Mouse (Mus musculus): ENCODE results near the gene Gm20388.

Gm20388 gene

DNA sequence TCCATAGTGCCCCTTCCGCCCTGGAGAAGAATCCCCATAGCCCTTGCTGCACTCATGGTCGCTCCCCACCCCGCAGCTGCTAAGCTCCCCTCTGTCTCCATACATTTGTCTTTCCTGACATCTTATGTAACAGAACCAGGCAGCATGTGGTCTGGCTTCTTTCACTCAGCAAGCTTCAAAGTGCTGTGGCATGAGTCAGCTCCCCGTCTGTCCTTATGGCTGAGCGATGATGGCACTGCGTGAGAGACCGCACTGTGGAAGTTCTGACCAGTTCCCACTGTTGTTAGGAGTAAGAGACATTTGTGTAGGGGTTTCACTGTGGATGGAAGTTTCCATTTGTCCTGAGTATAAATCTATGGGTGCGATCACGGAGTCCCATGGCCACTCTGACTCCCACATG is 2270.8 kb downstream of the Gm20388 start:
- DNase-seq: no peak

DNA sequence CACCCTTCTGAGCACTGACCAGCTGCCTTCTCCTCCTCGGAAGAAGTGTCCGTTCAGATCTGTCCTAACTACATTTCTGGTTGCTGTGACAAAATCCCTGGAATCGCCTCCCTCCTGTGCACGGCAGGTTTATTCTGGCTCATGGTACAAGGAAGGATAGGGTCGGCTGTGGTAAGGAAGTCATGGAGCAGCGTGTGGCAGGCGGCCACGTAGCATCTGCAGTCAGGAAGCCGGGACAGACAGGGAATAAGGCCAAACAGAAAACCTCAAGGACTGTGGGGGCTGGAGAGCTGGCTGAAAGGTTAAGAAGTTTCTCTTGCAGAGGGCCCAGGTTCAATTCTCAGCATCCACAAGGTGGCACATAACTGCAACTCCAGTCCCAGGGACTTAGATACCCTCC is 2271.3 kb downstream of the Gm20388 start:
- peak; percentile 45 for DNase-seq

DNA sequence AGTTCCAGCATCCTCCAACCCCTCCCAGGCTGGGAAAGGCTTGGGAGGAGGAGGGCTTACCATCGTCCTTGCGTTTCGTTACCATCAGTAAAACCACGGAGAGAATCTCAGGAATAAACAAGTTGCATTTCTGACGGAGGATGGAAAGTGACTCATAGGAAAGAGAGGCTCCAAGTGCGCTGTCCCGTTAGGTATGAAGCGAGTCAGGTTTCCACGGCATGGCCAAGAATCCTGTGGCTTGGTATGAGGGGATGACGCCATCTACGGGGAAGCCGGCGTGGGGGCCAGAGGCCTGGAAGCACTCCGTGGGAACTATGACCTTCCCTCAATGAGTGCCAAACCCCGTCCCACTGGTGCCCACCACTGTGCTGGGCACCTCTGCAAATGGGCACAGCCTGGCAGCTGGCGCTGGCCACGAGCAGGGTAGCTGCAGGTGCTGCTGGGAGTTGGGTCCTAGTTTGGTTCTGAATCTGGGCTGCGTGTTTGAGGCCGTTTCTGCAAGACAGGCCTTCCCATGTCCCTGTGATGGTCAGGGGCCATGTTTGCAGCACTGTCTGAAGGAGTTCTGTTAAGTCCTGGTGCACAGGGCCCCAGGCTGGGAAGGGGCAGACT is 2275.8 kb downstream of the Gm20388 start:
- no peak for DNase-seq

DNA sequence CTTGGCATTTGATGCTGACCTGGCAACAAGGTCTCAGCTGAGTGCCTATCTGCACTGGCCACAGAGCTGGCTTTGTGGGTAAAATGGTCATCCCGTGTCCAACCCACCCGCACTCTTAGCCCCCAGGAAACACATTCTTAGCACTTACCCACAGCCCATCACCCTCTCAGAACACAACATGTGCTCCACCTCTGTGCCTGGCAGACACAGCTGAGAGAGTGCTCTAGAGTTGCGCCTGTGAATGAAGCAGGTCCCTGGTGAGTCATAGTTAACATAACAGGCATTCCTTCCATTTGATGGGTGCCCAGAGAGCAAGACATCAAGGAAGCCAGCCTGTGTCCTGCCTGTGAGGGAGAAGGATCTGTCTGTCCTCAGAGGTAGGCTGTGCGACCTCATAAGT is 2276.6 kb downstream of the Gm20388 start:
- no peak for DNase-seq

DNA sequence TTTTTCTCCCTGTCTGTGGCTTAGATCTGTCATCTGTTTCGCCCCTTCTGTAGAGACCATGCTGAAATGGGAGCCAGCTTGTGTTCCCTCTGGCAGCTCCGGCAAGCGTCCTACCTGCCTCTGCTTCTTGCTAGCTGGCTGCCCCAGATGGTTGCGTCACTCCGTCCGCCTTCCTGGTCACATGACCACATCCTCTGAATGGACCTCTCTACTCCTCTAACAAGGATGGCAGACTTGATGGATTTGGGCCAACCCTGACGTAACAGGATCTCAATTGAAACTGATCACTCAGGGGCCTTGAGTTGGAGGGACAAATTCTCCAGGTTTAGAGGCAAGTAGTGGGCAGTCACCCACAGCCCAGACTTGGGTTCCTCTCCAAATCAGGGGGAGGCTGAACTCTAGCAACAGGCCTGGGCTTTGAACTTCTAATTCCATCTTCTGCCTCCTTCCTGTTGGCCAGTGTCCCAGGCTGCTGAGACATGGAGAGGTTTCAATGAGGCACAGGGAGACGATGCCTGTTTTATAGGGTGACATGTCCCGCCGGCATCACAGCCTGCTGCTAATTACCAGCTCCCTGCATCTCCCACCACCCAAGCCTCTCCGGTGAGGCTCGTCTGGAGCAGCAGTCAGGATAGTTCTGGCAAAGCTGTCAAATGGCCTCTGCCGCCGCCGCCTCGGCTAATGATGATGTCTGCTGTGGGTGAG is 2279.9 kb downstream of the Gm20388 start:
- DNase-seq: peak; percentile 46

DNA sequence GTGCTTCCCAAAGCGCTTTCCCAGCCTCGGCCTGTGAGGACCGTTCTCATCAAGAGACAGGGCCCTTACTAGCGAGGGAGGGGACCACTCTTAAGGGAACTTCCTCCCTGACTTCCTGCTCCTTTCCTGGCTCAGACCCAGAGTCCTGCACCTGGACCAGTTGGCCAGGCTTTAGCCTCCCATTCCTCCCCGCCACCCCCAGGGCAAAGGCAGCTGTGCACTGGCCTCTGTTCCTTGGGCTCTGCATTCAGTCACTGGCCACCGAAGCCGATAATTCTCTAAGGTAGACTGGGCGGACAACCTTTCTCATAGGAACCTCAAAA is 2280.4 kb downstream of the Gm20388 start:
- DNase-seq: no peak

DNA sequence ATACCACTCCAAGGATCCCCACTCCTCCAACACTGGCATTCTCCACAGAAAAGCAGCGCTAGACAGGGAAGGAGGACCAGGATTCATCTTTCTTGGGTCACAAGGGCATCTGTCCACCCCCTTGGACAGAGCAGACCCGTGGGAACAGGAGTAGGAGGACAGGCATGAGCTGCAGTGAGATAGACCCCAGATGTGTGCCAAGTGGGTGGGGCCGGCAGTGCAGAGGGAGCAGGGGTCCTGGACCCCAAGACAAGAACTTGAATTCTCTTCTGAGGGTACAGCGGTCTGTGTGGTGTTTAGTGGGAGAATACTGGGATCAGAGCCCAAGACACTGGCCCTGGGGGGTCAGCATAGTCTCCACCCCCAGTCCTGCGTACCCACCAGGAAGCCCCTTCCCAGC is 2282.1 kb downstream of the Gm20388 start:
- DNase-seq: no peak

DNA sequence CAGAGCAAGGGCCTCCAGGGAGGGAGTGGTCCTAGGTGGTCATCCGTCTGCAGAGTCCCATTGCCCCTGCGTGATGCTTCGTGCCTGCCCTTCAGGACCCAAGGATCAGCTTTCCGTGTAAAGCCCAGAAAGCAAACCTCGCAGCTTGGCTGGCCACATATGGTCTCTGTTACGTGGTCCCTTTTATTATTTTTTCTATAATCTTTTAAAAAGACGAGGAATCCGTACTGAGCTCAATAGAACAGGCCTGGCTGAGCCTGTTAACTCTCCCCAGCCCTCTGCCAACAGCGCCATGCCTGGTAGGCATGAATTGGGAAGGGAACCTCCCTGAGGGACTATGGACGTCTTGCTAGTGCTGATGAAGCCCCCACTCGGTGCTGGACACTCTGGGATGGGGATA is 2282.9 kb downstream of the Gm20388 start:
- DNase-seq: no peak

DNA sequence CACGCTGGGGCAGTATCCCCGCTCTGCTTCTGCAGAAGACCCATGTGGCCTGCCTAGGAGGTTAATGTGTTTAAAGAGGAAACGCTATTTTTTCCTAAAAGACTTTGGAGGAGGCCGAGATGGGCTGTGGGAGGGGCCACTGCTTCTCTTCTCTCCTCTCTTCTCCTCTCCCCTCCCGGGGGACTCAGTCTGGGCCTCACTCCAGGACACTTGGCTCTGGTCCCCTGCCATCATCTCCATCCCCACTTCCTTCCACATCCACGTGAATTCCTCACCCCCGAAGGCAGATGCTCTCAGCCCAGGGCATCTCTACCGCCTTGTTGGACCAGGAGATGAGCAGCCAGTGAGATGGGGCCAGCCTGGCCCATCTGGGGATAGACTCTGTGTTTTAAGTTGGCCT is 2283.8 kb downstream of the Gm20388 start:
- peak; percentile 86 for DNase-seq

DNA sequence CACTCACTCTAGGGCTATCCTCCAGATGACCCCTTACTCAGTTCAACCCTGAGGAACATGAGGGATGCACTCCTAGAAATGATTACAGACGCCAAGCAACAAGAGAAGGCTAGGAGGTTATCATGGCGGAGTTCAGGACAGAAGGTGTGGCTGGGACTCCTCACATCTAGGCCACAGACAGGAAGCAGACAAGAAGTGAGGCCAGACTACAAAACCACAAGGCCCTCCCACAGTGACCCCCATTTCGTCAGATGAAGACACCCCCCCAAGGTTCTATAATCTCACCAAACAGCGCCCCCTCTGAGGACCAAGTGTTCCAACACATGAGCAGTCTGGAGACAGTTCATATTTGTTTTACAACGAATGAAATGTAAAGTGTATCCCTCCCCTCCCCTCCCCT is 2286.7 kb downstream of the Gm20388 start:
- DNase-seq: no peak

DNA sequence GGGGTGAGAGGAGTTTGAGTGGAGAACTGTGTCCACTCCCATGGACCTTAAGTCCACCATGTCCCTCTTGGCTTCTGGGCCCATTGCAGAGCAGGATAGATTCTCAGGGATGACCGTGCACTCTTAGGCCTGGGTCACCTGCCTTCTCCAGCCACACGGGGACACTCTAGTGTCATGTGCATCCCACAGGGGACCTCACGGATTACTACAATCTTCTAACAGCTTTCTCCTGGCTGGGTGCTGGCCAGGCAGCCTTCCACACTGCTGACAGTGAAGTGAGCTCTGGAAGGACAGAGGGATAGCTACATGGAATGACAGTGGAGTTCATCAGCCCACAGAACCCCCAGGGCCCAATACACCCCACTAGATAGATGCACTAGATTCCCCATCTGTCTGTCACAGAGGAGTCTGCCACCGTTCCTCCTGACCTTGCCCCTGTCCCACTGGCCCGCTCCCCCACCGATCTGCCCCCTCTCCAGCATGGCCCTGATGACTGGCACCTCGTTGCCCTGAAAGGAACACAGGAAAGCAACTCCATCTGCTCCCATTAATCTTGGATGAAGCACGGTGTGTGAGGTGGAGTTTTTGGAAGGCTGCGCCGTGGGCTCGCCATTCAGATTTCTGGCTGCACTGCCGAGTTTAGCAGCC is 2287.9 kb downstream of the Gm20388 start:
- no peak for DNase-seq

DNA sequence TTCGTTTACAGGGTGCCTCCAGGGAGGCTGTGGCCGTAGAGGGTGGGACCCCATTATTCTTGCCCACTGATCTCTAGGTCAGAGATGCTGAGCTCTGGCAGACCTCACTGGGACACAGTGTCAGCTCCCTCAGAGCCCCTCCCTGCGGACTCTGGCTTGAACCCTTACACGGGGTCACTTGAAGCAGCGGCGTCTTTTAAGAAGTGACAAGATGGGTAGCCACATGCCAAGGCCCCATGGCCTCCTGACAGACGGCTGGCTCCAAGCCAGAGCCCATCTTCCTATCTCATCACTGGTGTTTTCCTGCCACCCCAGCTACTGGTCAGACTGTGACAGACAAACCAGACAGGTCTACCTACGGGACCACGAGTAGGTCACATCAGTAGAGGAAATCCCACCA is 2288.6 kb downstream of the Gm20388 start:
- DNase-seq: no peak

DNA sequence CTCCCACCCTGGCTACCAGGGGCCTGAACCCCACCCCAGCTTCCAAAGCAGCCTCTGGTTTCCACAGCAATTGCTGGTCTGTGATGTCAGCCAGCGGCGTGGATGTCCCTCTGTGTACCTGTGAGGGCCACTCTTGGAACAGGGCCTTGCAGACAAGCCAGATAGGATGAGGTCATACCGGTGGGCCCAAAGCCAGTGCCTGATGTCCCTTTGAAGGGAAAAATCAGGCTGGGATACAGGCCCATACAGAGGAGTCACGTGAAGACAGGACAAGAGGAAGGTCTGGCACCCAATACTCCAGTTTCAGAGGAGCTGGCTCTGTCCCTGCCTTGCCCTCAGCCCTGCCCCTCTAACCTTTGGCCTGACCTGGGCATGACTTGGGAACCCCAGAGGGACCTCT is 2289.2 kb downstream of the Gm20388 start:
- DNase-seq: no peak

DNA sequence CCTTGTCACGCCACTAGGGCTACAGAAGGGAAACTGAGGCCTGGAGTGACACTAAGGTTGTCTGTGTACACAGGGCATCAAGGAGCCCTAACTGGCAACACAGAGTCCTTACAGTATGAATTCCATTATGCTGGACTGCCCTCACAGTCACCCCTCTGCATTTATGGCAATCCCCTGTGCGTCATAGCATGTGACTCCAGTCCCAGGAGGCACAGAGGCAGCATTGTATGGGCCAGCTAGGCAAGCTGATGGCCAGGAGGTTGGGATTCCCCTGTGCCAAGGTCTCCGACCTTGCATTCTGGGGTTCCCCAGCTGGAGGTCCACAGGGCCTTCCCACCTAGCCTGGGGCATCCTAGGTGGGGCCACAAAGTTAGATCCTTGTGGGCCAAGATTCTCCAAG is 2300.9 kb downstream of the Gm20388 start:
- DNase-seq: no peak

DNA sequence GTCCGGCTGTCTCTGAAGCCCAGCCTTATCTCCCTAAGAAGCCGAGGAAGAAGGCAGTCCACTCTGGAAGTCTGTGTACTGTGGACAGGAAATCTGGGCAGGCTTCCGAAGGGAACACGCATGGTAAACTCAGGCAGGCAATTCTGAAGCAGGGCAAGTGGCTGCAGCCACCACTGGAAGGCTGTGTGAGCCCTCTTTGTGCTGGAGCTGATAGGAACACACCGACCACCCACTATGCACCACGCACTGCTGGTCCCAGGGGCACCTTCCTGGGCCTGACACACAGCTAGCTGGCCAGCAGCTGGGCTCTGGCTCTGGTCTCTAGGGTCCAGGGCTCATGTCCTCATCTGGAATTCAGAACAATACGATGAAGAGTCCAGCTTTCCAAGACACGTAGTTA is 2305.0 kb downstream of the Gm20388 start:
- DNase-seq: no peak

DNA sequence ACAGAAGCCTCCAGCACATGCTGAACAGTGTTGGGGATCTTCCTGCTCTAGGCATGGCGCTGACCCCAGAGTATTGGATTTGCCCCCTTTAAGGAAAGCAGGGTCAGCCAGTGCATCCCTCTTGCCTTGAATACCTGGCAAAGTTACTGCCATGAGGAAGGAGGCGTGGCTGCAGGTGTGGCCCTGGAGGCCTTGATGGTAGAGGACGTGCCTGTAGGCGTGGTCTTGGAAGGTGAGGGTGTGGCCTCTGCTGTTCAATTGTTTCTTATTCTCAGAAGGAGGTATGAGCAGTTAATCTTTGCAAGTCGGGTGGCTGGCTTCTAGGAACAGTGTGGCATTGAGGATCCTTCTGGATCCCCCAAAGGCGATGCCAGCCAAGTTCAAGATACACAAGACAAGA is 2305.8 kb downstream of the Gm20388 start:
- no peak for DNase-seq

DNA sequence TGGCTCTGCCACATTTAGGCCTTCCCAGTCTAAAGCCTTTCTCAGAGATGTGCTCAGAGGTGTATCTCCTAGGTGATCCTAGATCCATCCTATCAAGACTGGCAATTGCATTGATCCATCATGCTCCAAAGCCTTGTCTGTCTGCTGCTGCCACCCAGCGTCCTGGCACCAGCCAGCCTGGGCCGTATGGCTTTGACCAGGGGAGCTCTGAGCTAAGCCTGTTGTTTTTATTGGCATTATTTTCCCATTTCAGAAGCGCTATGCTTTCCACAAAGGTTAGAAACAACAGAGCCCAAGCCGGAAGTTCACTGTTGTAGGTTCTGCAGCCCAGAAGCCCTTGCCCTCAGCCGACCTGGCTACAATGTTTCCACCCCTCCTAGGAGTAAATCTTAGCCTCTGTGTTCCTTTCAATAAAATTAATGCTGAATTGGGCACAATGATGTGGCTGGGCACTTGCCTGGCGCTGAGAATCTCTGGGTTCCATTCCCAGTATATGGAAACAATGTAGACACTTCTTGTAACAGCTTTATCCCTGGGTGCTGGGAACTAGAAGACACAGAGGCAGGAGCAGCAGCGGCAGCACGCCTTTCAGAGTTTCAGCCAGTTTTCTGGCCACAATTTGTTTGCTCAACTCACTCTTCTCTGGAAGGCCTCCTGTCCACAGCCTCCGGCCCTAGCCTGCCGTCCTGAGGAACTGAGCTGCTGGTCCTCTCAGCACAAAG is 2307.0 kb downstream of the Gm20388 start:
- DNase-seq: no peak

DNA sequence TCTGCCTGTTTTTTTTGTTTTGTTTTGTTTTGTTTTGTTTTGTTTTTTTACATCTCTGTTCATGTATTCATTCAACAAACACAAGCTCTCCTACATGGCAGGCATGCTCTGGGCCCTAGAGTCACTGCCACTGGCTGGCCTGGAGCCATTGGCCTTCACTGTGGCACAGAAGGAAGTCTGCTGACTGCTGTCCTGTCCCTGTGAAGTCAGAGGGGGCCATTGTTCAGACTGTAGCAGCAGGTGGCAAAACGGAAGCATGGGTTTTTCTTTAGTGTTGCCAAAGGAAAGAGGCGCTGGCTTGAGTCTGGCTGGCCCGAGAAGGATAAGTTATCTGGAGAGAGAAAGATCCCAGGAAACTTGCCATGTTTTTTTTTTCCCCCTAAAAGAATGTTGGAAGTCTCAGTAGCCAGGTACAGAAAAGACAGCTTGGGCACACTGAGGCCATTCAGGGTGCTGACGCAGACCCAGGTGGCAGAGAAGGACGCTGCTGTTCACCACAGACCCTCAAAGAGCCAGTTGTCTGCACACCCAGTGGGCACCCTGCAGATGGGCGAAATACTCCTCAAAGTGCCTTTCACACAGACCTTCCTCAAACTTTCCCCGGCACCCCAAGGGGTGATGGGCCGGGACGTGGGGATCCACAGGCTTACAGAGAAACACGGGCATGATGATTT is 2313.5 kb downstream of the Gm20388 start:
- DNase-seq: no peak

DNA sequence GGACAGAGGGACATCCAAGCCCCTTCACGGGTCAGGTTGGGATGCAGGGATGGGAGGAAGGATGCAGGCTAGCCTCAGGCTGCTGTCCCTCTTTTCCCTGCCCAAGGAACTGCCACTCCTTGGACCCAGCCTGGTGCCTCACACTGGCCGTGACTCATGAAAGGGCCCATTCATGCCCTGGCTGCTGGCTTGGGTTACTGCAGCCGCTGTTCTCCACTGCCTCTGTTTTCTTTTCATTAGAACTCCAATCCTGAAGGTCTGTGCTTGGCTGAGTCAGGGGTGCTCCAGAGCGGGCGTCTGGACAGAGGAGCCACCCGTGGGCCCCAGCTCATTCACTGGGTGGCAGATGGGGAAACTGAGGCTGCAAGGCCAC is 2314.0 kb downstream of the Gm20388 start:
- no peak for DNase-seq

DNA sequence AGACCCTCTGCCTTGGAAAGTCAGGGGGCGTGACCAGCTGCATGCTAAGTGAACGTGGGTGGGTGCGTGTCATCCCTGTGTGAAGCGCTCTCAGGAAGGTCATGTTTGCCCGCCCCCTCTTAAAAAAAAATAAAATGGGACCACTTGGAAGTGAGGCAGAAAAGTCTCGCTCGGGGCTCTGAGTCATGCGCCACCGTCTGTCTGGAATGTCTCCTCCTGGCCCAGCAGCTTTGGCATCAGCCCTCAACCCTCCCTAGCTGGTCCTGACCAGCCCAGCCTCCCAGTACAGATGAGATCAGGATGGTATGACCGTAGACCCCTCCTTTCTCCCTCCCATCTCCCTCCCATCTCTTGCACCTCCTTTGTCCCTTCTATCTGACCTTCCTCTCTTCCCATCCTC is 2314.8 kb downstream of the Gm20388 start:
- no peak for DNase-seq

DNA sequence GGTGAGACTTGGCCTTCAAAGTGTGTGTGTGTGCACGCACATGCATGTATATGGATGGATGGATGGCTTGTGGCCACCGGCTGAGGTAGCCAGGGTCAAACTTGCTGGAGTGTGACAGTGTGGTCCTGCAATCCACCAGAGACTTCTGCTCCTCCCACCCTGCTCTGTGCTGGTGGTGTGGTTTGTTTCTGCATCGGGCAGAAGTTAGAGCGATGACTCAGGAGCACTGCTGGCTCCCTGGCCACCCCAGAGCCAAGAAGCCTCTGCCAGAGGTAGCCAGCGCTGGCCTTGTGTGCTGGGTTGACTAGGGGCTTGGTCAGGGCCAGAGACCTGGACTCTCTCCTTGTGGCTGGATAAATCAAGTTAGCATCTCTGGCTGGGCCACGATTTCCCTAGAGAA is 2316.7 kb downstream of the Gm20388 start:
- DNase-seq: no peak

DNA sequence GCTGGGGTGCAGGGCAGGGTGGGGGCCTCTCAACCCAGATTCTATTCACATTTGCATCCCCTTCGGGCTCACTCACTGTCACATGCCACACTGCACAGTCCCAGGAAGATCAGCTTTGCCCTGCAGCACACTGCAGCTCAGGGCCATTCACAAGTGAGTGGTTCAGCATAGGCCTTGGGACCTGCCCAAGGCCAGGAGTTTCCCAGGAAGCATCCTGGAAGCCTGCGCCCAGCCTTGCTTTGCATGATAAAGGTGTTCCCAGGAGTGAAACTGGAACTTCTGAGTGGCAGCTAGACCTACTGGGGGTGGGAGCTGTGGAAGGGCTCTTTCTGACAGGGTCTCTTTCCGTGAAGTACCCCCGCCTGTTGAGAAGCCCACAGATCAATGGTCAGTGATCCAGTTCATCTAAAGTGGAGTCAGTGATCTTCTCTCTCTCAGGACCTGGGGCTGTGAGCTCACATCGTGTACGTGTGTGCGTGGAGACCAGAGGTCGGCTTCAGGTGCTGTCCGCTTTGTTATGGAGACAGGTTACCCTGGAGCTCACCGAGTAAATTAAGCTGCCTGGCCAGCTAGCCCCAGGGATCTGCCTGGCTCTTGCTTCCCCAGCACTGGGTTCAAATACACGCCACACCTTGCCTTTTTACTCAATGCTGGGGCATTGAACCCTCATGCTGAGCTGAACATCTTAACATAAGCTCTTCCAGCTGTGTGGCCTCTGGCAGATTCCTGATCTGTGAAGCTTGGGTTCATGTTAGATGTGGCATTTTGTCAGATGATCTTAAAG is 2318.3 kb downstream of the Gm20388 start:
- no peak for DNase-seq
